Mouse (Mus musculus): ENCODE results near the gene Lrrc3.
A peak's percentile ranks its signal among the peaks of the same experiment; 100 is the strongest.
"Not testable (repeated sequence)": the region's sequence is repeated elsewhere in the genome, so short reads cannot be mapped to it uniquely, and the experiment has no call there.

Gene Lrrc3

GRCm38 (mm10) chr10:77902211-77902893, at the start of gene Lrrc3:
Gene Lrrc3, minus strand, starts transcription at chr10:77902536.
- peak; percentile 30 for DNase-seq (ENCODE audit: low spot score)

DNA sequence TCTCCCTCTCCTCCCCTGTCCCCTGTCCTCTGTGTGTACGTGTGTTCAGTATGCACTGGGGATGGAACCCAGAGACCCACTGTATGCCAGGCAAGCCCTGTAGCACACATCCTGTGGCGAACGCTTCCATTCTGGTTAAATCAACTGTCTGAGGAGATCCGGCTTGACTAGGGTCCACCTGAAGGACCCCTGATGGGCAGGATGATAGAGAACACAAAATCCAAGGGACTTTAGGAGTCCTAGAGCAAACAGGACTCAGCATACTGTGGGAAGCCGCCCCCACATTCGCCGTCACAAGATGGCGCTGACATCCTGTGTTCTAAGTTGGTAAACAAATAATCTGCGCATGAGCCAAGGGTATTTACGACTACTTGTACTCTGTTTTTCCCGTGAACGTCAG, 48.1 kb upstream of the Lrrc3 start:
- not testable (repeated sequence) for DNase-seq (ENCODE audit: low spot score)

- DNase-seq (ENCODE audit: low spot score): no peak
Observed at GRCm38 (mm10) chr10:77939685-77940084, 37.3 kb upstream of the Lrrc3 start.

- no peak for DNase-seq (ENCODE audit: low spot score)
Observed at GRCm38 (mm10) chr10:77927375-77927774, 25.0 kb upstream of the Lrrc3 start.

GRCm38 (mm10) chr10:77926140-77926539, 23.8 kb upstream of the Lrrc3 start:
- DNase-seq (ENCODE audit: low spot score): no peak

GRCm38 (mm10) chr10:77922681-77923080, 20.3 kb upstream of the Lrrc3 start:
- DNase-seq (ENCODE audit: low spot score): no peak

DNA sequence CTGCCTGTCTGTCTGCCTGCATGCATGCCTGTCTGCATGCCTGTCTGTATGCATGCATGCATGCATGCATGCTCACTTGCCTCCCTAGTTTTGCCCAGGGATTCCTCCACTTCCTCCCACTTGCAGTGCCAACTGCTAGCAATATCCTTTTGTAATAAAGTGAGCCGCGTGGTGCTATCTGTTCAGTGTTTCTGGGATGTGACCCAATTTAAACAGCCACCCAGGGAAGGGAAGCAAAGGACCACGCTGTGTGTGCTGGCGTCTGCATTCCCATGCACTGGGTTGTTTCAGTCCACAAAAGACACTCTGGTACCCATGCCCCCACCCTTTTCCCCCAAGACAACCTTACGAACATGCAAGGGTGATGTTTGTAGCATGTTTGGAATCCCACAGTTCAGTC, 18.7 kb upstream of the Lrrc3 start:
- no peak for DNase-seq (ENCODE audit: low spot score)

DNA sequence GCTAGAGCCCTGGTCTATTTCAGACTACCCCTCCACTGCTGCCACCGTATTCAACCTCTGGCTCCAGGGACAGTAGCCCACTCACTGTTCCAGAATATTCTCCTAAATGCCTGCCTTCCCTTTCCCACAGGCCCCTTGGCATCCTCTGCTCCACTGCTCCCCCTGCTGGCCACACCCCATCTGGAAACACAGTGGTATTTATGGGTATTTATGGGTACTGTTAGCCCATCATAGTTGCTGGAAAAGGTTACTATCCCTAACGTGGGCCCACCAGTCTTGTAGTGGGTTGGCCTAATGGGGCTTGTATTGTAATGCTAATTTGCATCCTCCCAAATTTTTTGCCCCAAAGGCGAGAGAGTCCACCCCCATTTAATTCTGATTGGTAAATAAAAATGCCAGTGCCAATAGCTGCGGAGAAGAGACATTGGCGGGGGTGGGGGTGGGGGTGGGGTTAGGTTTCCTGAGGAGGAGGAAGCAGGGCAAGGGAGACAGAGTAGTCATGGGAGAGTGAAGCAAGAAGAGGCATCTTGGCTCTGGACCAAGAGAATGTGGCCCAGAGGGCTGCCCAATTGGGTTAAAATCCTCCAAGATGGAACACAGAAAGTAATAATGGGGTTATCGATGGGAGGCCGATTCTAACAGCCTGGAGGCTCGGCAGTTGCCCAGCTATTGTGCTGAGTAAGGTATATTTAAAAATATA, 14.4 kb upstream of the Lrrc3 start:
- no peak for DNase-seq (ENCODE audit: low spot score)

DNA sequence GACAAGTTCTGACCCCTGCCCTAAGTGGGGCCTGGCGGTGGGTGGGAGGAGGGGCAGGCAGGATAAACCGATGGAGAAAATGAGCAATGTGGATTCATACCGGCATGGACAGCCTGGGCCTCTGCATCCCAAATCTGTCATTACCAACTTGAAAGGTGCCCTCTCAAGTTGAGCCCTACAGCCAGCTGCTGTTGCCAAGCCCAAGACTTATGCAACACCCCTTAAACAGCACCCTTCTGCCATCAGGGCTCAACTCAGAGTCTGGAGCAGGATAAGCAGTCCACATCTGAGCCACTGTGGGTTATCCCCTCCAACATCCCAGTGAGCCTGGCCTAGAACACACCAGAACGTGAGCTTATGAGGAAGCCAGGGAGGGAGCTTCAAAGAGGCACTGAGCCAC, 11.0 kb upstream of the Lrrc3 start:
- no peak for DNase-seq (ENCODE audit: low spot score)

GRCm38 (mm10) chr10:77912605-77913004, 10.3 kb upstream of the Lrrc3 start:
- no peak for DNase-seq (ENCODE audit: low spot score)

GRCm38 (mm10) chr10:77902894-77903715, 769 bp upstream of the Lrrc3 start:
- DNase-seq (ENCODE audit: low spot score): no peak

DNA sequence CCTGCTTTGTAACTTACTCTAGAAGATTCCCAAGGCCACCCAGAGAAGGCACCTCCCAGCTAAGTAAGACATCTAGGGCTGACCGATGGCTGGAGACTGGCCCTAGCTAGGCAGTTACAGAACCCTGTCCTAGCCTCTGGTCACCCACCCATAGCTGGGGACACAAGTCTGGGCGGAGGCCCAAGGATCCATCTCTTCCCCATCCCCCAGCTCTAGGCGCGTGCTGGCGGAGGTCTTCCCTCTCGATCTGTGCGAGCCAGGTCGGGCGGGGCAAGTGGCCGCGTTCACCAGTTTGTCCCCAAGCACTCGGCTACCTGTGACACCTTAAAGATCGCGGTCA, 495 bp downstream of the Lrrc3 start:
- DNase-seq (ENCODE audit: low spot score): no peak

- no peak for DNase-seq (ENCODE audit: low spot score)
Observed at GRCm38 (mm10) chr10:77900903-77901818, 1.2 kb downstream of the Lrrc3 start.

DNA sequence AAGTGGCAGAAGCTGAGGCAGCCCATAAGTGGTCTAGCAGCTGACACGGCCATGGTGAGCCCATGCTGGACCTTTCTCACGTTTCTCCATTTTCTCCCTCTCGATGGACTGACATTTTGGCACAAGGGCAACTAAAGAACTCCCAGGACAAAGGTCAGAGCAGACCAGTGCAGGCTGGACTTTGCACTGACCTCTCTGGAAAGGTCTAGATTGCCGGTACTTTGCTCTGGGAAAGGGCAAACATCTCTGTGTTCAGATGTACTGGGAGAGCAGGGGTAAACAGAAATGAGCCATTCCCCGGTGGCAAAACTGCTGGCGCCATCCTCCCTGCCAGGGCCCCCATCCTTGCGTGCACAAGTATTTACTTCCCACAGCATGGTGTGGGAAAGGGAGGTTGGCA, 2.2 kb downstream of the Lrrc3 start:
- DNase-seq (ENCODE audit: low spot score): no peak

- no peak for DNase-seq (ENCODE audit: low spot score)
Observed at GRCm38 (mm10) chr10:77895562-77895961, 6.8 kb downstream of the Lrrc3 start.

GRCm38 (mm10) chr10:77890987-77891565, 11.3 kb downstream of the Lrrc3 start:
- no peak for DNase-seq (ENCODE audit: low spot score)

- DNase-seq (ENCODE audit: low spot score): no peak
Observed at GRCm38 (mm10) chr10:77886007-77886747, 16.2 kb downstream of the Lrrc3 start.

GRCm38 (mm10) chr10:77882553-77882952, 19.8 kb downstream of the Lrrc3 start:
- DNase-seq (ENCODE audit: low spot score): no peak

- no peak for DNase-seq (ENCODE audit: low spot score)
Observed at GRCm38 (mm10) chr10:77880305-77880704, 22.0 kb downstream of the Lrrc3 start.

DNA sequence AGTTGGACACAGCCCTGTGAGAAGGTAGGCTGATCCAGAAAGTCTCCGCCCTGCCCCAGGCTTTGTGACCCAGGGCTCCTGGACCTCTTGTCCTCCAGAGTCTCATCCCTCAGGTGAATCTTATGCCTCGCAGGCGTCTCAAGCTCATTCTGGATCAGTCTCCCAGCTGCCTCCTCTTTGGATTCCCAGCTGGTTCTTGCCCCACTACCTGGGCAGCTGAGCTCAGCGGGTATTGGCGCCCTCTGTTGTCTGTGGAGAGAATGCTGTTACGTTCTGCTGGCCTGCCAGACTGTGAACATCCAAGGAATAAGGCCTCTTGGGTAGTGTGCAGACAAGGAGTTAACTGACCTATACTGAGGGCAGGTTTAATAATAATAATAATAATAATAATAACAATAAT, 23.4 kb downstream of the Lrrc3 start:
- no peak for DNase-seq (ENCODE audit: low spot score)

DNA sequence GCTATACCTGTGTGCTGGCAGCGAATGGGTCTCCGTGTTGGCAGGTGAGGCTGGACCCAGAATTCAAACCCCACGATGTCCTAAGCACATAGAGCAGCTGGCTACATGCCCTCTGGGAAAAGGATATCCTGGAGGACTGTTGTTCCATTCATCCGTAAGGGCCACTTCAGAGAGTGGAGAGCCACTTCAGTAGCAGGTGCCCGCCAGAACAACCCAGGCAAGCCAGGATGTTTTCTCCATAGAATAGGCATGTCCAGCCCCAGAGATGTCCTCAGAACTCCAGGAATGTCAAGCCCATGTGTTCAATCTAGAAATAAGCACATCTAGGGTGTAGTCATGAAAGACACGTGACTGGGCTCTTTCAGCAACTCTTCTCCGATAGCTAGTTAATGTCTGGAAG, 32.7 kb downstream of the Lrrc3 start:
- no peak for DNase-seq (ENCODE audit: low spot score)
